Mouse (Mus musculus): ENCODE measurements around the gene Fam172a. TPM values are rescaled to one million over a fixed set of nuclear protein-coding genes. Genes with fewer than 3 reads are reported as not detected.

Gene Fam172a
- polyA plus RNA-seq, 1 experiment from 2014 or later: 23.3 TPM

DNA sequence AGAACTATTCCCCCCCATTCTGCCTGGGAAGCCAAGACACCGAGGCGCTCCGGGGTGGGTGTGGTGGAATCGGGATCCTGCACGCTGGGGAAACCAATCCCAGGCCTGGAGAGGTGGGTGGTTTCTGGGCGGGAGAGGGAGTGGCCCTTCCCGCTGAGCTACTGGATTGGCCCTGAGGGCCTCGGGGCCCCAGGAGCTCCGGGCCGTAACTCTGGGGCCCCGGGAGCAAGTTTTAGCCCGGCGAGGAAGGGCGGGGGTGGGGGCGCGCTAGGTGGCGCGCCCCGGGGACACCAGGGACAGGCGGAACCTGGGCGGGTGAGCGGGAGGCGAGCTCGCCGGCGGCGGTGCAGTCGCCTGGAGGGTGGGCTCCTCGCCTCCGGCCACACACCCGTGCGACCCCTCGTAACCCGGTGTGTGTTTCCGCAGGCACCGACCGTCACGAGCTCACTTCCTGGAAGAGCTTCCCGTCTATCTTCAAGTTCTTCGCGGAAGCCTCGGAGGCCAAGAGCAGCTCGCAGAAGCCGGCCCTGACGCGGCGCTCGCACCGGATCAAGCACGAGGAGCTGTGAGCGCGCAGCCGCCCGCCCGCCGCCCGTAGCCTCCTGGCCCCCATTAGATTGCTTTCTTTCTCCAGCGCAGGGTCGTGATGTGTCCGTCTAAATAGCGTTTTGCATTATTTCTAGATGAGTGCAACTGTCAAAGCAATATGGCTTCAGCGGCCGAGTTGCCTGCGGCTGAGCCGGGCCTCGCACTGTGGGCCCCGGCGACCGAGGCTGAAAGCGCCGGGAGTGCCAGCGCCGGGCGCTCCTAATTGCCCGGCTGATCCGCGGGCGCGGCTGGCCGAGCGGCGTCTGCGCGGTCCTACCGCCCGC lies 461.5 kb downstream of the Fam172a start:
- ATAC-seq (ENCODE audit: insufficient number of reproducible peaks, insufficient read depth, low FRiP score, low read depth): peak; percentile 85
- peak overlapping the region; percentile 72 for H3K9ac ChIP-seq (ENCODE audit: low read length)
- H3K27ac ChIP-seq (replicated peaks in 1 of 2; ENCODE audit: control insufficient read depth in 1 of 2, insufficient read depth in 1 of 2, low read depth in 2 of 2, low read length in 2 of 2): 0 out of 4 replicates have a peak overlapping the region, but pooled peaks of 1 of the 2 experiments have one; percentile 39
- H3K4me2 ChIP-seq (ENCODE audit: low read length): peak overlapping the region; percentile 96
- peaks cover 0 to 3% of the 10 kb centered on the region in 2 experiments; a peak in 2 of 4 replicates for H3K4me1 ChIP-seq (ENCODE audit: control insufficient read depth in 2 of 2, insufficient read depth in 2 of 2, low read length in 2 of 2)
- H3K4me3 ChIP-seq (ENCODE audit: control insufficient read depth in 1 of 2, insufficient read depth in 1 of 2, low read depth in 1 of 2, low read length in 2 of 2): peak overlapping the region; percentile 69 to 88
- WGBS: under 1% methylated on average over 85 of the region's 86 CpGs
- H3K9me3 ChIP-seq (ENCODE audit: control insufficient read depth, low read length): no peaks in the 10 kb centered on the region
- H3K27me3 ChIP-seq (ENCODE audit: control insufficient read depth, insufficient read depth, low read length): peaks cover 25% of the 10 kb centered on the region
- no peaks in the 10 kb centered on the region for H3K36me3 ChIP-seq (ENCODE audit: control insufficient read depth, insufficient read depth, low read length)

DNA sequence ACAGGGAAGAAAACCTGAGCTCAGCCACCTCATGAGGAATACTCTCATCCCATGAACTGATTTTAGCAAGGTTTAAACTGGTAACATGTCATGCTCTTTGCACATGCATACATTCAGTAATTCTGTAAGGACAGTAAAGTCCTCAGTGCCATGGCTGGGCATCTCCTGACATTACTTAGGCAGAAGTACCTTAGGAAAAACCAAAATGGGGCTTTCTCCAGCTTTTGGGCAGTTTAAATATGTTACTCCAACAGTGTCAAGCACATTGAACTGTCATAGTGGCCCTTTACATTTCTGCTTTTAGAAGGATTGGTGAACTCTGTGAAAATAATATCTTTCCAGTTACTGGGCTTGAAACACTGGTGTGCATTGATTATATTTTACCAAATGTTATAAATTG lies 463.1 kb downstream of the Fam172a start:
- H3K9ac ChIP-seq (ENCODE audit: low read length): no peak overlapping the region
- ATAC-seq (ENCODE audit: insufficient number of reproducible peaks, insufficient read depth, low FRiP score, low read depth): no peak
- H3K4me2 ChIP-seq (ENCODE audit: low read length): no peak overlapping the region
- peaks cover 0 to 3% of the 10 kb centered on the region in 2 experiments; a peak in 2 of 4 replicates for H3K4me1 ChIP-seq (ENCODE audit: control insufficient read depth in 2 of 2, insufficient read depth in 2 of 2, low read length in 2 of 2)
- H3K27me3 ChIP-seq (ENCODE audit: control insufficient read depth, insufficient read depth, low read length): peaks cover 35% of the 10 kb centered on the region
- no peak overlapping the region for H3K4me3 ChIP-seq (ENCODE audit: control insufficient read depth in 1 of 2, insufficient read depth in 1 of 2, low read depth in 1 of 2, low read length in 2 of 2)
- no peak overlapping the region for H3K27ac ChIP-seq (replicated peaks in 1 of 2; ENCODE audit: control insufficient read depth in 1 of 2, insufficient read depth in 1 of 2, low read depth in 2 of 2, low read length in 2 of 2)
- no peaks in the 10 kb centered on the region for H3K36me3 ChIP-seq (ENCODE audit: control insufficient read depth, insufficient read depth, low read length)
- H3K9me3 ChIP-seq (ENCODE audit: control insufficient read depth, low read length): no peaks in the 10 kb centered on the region

GRCm38 (mm10) chr13:78168166-78168565 lies 466.3 kb downstream of the Fam172a start:
- no peak for ATAC-seq (ENCODE audit: insufficient number of reproducible peaks, insufficient read depth, low FRiP score, low read depth)
- Histone ChIP-seq H3K27ac (replicated peaks in 1 of 2; ENCODE audit: control insufficient read depth in 1 of 2, insufficient read depth in 1 of 2, low read depth in 2 of 2, low read length in 2 of 2) (no peak overlapping the region), H3K9me3 (ENCODE audit: control insufficient read depth, low read length) (no peaks in the 10 kb centered on the region), H3K4me1 (ENCODE audit: control insufficient read depth in 2 of 2, insufficient read depth in 2 of 2, low read length in 2 of 2) (peaks cover 0 to 3% of the 10 kb centered on the region in 2 experiments; a peak in 3 of 4 replicates), H3K4me2 (ENCODE audit: low read length) (no peak overlapping the region), H3K4me3 (ENCODE audit: control insufficient read depth in 1 of 2, insufficient read depth in 1 of 2, low read depth in 1 of 2, low read length in 2 of 2) (no peak overlapping the region), H3K9ac (ENCODE audit: low read length) (no peak overlapping the region), H3K36me3 (ENCODE audit: control insufficient read depth, insufficient read depth, low read length) (no peaks in the 10 kb centered on the region), H3K27me3 (ENCODE audit: control insufficient read depth, insufficient read depth, low read length) (peaks cover 64% of the 10 kb centered on the region)
- 59% methylated on average over 4 of the region's 4 CpGs for WGBS

DNA sequence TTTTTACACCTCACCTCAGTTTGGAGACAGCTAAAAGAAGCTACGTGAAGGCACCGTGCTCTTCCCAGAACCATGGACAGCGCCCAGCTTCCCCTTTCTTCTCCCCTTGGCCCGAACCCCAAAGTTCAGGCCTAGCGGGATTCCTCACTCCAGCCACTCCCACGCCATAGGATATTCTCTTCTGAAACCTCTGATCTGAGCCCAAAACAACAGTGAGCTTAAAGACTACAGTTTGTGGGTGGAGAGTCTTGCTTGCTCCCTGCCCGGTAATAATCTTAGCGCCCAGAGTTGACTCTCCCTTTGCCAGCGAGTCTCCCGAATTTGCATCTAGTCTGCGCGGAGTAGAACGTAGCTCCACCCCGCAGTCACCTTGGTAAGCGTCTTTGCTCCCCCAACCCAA lies 469.5 kb downstream of the Fam172a start:
- H3K9me3 ChIP-seq (ENCODE audit: control insufficient read depth, low read length): no peaks in the 10 kb centered on the region
- peaks cover 77% of the 10 kb centered on the region for H3K27me3 ChIP-seq (ENCODE audit: control insufficient read depth, insufficient read depth, low read length)
- no peak overlapping the region for H3K4me2 ChIP-seq (ENCODE audit: low read length)
- H3K9ac ChIP-seq (ENCODE audit: low read length): no peak overlapping the region
- H3K4me3 ChIP-seq (ENCODE audit: control insufficient read depth in 1 of 2, insufficient read depth in 1 of 2, low read depth in 1 of 2, low read length in 2 of 2): no peak overlapping the region
- under 1% methylated on average over 15 of the region's 15 CpGs for WGBS
- no peaks in the 10 kb centered on the region for H3K36me3 ChIP-seq (ENCODE audit: control insufficient read depth, insufficient read depth, low read length)
- H3K27ac ChIP-seq (replicated peaks in 1 of 2; ENCODE audit: control insufficient read depth in 1 of 2, insufficient read depth in 1 of 2, low read depth in 2 of 2, low read length in 2 of 2): no peak overlapping the region
- no peaks in the 10 kb centered on the region; a peak in 1 of 4 replicates for H3K4me1 ChIP-seq (ENCODE audit: control insufficient read depth in 2 of 2, insufficient read depth in 2 of 2, low read length in 2 of 2)
- ATAC-seq (ENCODE audit: insufficient number of reproducible peaks, insufficient read depth, low FRiP score, low read depth): no peak

DNA sequence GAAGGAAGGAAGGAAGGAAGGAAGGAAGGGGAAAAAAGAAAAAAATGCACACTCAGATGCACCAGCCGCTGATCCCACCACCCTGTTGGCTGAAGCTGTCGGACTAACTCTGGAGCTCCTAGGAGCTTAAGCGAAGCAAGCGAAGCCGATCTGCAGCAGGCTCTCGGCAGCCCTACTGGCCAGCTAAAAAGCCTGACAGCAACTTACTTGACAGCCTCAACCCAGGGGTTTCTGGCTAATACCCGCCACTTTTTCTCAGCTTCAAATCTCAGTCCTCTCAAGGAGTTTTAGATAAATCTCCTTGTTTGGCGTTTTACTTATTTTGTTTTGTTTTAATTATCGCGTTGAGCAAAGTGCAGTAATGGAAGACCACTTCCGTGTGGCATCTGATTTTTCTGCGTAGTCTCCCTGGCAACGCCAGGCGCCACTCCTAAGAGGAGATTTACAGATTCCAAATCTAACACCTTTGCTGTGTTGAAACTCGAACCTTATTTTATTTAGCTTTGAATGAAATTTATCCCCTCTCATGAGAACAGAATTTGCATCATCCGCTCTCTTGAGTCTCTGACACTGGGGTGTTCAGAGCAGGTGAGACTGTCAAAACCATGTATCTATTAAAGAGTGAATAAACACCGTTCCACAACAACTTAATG lies 470.3 kb downstream of the Fam172a start:
- H3K4me2 ChIP-seq (ENCODE audit: low read length): no peak overlapping the region
- 3% methylated on average over 17 of the region's 17 CpGs for WGBS

GRCm38 (mm10) chr13:78172861-78173260 lies 471.0 kb downstream of the Fam172a start:
- WGBS: 6% methylated on average over 3 of the region's 3 CpGs
- H3K27me3 ChIP-seq (ENCODE audit: control insufficient read depth, insufficient read depth, low read length): peaks cover 86% of the 10 kb centered on the region
- H3K4me2 ChIP-seq (ENCODE audit: low read length): no peak overlapping the region
- no peaks in the 10 kb centered on the region; a peak in 1 of 4 replicates for H3K4me1 ChIP-seq (ENCODE audit: control insufficient read depth in 2 of 2, insufficient read depth in 2 of 2, low read length in 2 of 2)
- H3K9ac ChIP-seq (ENCODE audit: low read length): no peak overlapping the region
- H3K36me3 ChIP-seq (ENCODE audit: control insufficient read depth, insufficient read depth, low read length): no peaks in the 10 kb centered on the region
- H3K4me3 ChIP-seq (ENCODE audit: control insufficient read depth in 1 of 2, insufficient read depth in 1 of 2, low read depth in 1 of 2, low read length in 2 of 2): no peak overlapping the region
- H3K9me3 ChIP-seq (ENCODE audit: control insufficient read depth, low read length): no peaks in the 10 kb centered on the region
- ATAC-seq (ENCODE audit: insufficient number of reproducible peaks, insufficient read depth, low FRiP score, low read depth): no peak
- H3K27ac ChIP-seq (replicated peaks in 1 of 2; ENCODE audit: control insufficient read depth in 1 of 2, insufficient read depth in 1 of 2, low read depth in 2 of 2, low read length in 2 of 2): no peak overlapping the region

More for the DNA sequence above, 470.3 kb downstream of the Fam172a start:
- Histone ChIP-seq H3K9me3 (ENCODE audit: control insufficient read depth, low read length) (no peaks in the 10 kb centered on the region), H3K27me3 (ENCODE audit: control insufficient read depth, insufficient read depth, low read length) (peaks cover 82% of the 10 kb centered on the region), H3K4me1 (ENCODE audit: control insufficient read depth in 2 of 2, insufficient read depth in 2 of 2, low read length in 2 of 2) (no peaks in the 10 kb centered on the region; a peak in 1 of 4 replicates), H3K27ac (replicated peaks in 1 of 2; ENCODE audit: control insufficient read depth in 1 of 2, insufficient read depth in 1 of 2, low read depth in 2 of 2, low read length in 2 of 2) (no peak overlapping the region), H3K9ac (ENCODE audit: low read length) (no peak overlapping the region), H3K4me3 (ENCODE audit: control insufficient read depth in 1 of 2, insufficient read depth in 1 of 2, low read depth in 1 of 2, low read length in 2 of 2) (no peak overlapping the region), H3K36me3 (ENCODE audit: control insufficient read depth, insufficient read depth, low read length) (no peaks in the 10 kb centered on the region)
- ATAC-seq (ENCODE audit: insufficient number of reproducible peaks, insufficient read depth, low FRiP score, low read depth): no peak

- no peak overlapping the region for H3K27ac ChIP-seq (replicated peaks in 1 of 2; ENCODE audit: control insufficient read depth in 1 of 2, insufficient read depth in 1 of 2, low read depth in 2 of 2, low read length in 2 of 2)
- H3K4me3 ChIP-seq (ENCODE audit: control insufficient read depth in 1 of 2, insufficient read depth in 1 of 2, low read depth in 1 of 2, low read length in 2 of 2): no peak overlapping the region
- ATAC-seq (ENCODE audit: insufficient number of reproducible peaks, insufficient read depth, low FRiP score, low read depth): no peak
- no peak overlapping the region for H3K9ac ChIP-seq (ENCODE audit: low read length)
- H3K36me3 ChIP-seq (ENCODE audit: control insufficient read depth, insufficient read depth, low read length): no peaks in the 10 kb centered on the region
- H3K27me3 ChIP-seq (ENCODE audit: control insufficient read depth, insufficient read depth, low read length): peaks cover 92% of the 10 kb centered on the region
- H3K4me2 ChIP-seq (ENCODE audit: low read length): no peak overlapping the region
- WGBS: 11% methylated on average over 3 of the region's 3 CpGs
- peaks cover 0 to 1% of the 10 kb centered on the region in 2 experiments; a peak in 2 of 4 replicates for H3K4me1 ChIP-seq (ENCODE audit: control insufficient read depth in 2 of 2, insufficient read depth in 2 of 2, low read length in 2 of 2)
- H3K9me3 ChIP-seq (ENCODE audit: control insufficient read depth, low read length): no peaks in the 10 kb centered on the region
Measured at GRCm38 (mm10) chr13:78174191-78174590, 472.4 kb downstream of the Fam172a start.

Measured in heart, embryonic 14.5 days (tissue).